Mouse (Mus musculus) liver, embryonic 15.5 days (tissue): Measurements from ENCODE around the gene Wdr76. TPM values are rescaled to one million over a fixed set of nuclear protein-coding genes. Genes with fewer than 3 reads are reported as not detected.
"Not testable (repeated sequence)": the region's sequence is repeated elsewhere in the genome, so short reads cannot be mapped to it uniquely, and the experiment has no call there.

Experiments
- ATAC-seq: fragments of 200-750 bp; cut with Nextera tagmentation; 2 replicates; pipeline ENCODE4 v1.8.0; 2017; ENCODE audit warnings: moderate number of reproducible peaks, mild to moderate bottlenecking, moderate library complexity; ENCODE audit not compliant: insufficient read depth
- H3K27ac ChIP-seq: fragments of 300-500 bp; sonication (generic); replicated peaks from 2 replicates; pipeline ENCODE4 v1.5.1; 2015; ENCODE audit warnings: mild to moderate bottlenecking, inconsistent platforms
- H3K27me3 ChIP-seq: fragments of 300-500 bp; sonication (generic); 2 replicates; pipeline ENCODE4 v1.6.1; 2015; ENCODE audit warnings: mild to moderate bottlenecking, inconsistent platforms
- H3K36me3 ChIP-seq: fragments of 300-500 bp; sonication (generic); replicated peaks from 2 replicates; pipeline ENCODE4 v1.6.1; 2015; ENCODE audit warnings: moderate library complexity, mild to moderate bottlenecking, inconsistent platforms
- H3K4me1 ChIP-seq: fragments of 300-500 bp; sonication (generic); replicated peaks from 2 replicates; pipeline ENCODE4 v1.6.1; 2015; ENCODE audit warnings: inconsistent platforms
- H3K4me2 ChIP-seq: fragments of 300-500 bp; sonication (generic); 2 replicates; pipeline ENCODE4 v1.6.1; 2015; ENCODE audit warnings: moderate library complexity, mild to moderate bottlenecking, inconsistent platforms
- H3K4me3 ChIP-seq: fragments of 300-500 bp; sonication (generic); replicated peaks from 2 replicates; pipeline ENCODE4 v1.5.1; 2015; ENCODE audit warnings: mild to moderate bottlenecking, inconsistent platforms
- H3K9ac ChIP-seq: fragments of 300-500 bp; sonication (generic); 2 replicates; pipeline ENCODE4 v1.6.1; 2015; ENCODE audit warnings: moderate library complexity, mild to moderate bottlenecking, inconsistent platforms
- H3K9me3 ChIP-seq: fragments of 300-500 bp; sonication (generic); replicated peaks from 2 replicates; pipeline ENCODE4 v1.6.1; 2016; ENCODE audit warnings: inconsistent platforms
- WGBS: fragments of 180-500 bp; shearing (Covaris S2); methylation state at CpG from one replicate; pipeline ENCODE4 v1.1.7; 2015; ENCODE audit warnings: mixed read lengths; ENCODE audit not compliant: insufficient replicate concordance; 5-methylcytosine and 5-hydroxymethylcytosine counted together
- polyA plus RNA-seq: library from polyadenylated mRNA; unstranded; fragments of >200 nt; fragmentation: Nextera tagmentation; extraction: Ambion mirVana; gene quantifications from 2 replicates; pipeline ENCODE4 v1.2.1, GENCODE M21; 2015

Gene Wdr76
- polyA plus RNA-seq, 1 experiment from 2014 or later: 8.0 TPM

- H3K4me1 ChIP-seq: no peaks in the 10 kb centered on the region
- peaks cover 82% of the 10 kb centered on the region for H3K36me3 ChIP-seq
- H3K9ac ChIP-seq: no peak overlapping the region
- WGBS: 72% methylated on average over 2 of the region's 2 CpGs
- H3K4me3 ChIP-seq: no peak overlapping the region
- no peak for ATAC-seq
- H3K27ac ChIP-seq: no peak overlapping the region
- H3K9me3 ChIP-seq: no peaks in the 10 kb centered on the region
- no peak overlapping the region for H3K4me2 ChIP-seq
- H3K27me3 ChIP-seq: no peaks in the 10 kb centered on the region
Measured at GRCm38 (mm10) chr2:121522006-121522405, 15.5 kb downstream of the Wdr76 start.

GRCm38 (mm10) chr2:121522830-121523229, 16.3 kb downstream of the Wdr76 start:
- H3K4me1 ChIP-seq: not testable (repeated sequence)

GRCm38 (mm10) chr2:121525056-121525455, 18.5 kb downstream of the Wdr76 start:
- H3K36me3 ChIP-seq: peaks cover 71% of the 10 kb centered on the region

More at GRCm38 (mm10) chr2:121522830-121523229, 16.3 kb downstream of the Wdr76 start:
- not testable (repeated sequence) for H3K9me3 ChIP-seq, H3K27me3 ChIP-seq, H3K9ac ChIP-seq, H3K4me2 ChIP-seq, ATAC-seq, H3K27ac ChIP-seq, H3K4me3 ChIP-seq
- WGBS: 74% methylated on average over 3 of the region's 3 CpGs
- peaks cover 76% of the 10 kb centered on the region for H3K36me3 ChIP-seq

GRCm38 (mm10) chr2:121544829-121545228, 38.3 kb downstream of the Wdr76 start:
- Histone ChIP-seq H3K9ac (no peak overlapping the region), H3K27me3 (no peaks in the 10 kb centered on the region), H3K4me3 (no peak overlapping the region), H3K4me2 (no peak overlapping the region), H3K36me3 (peaks cover 65% of the 10 kb centered on the region), H3K4me1 (no peaks in the 10 kb centered on the region), H3K27ac (no peak overlapping the region), H3K9me3 (no peaks in the 10 kb centered on the region)
- no peak for ATAC-seq
- 84% methylated on average over 3 of the region's 3 CpGs for WGBS

More at GRCm38 (mm10) chr2:121525056-121525455, 18.5 kb downstream of the Wdr76 start:
- 80% methylated on average over 2 of the region's 2 CpGs for WGBS
- Histone ChIP-seq H3K9me3 (no peaks in the 10 kb centered on the region), H3K9ac (no peak overlapping the region), H3K27me3 (no peaks in the 10 kb centered on the region), H3K4me2 (no peak overlapping the region), H3K27ac (no peak overlapping the region), H3K4me1 (no peaks in the 10 kb centered on the region), H3K4me3 (no peak overlapping the region)
- ATAC-seq: no peak

GRCm38 (mm10) chr2:121549630-121550029, 43.1 kb downstream of the Wdr76 start:
- 87% methylated on average over 6 of the region's 6 CpGs for WGBS
- no peak overlapping the region for H3K4me3 ChIP-seq
- H3K4me1 ChIP-seq: no peaks in the 10 kb centered on the region
- no peak overlapping the region for H3K27ac ChIP-seq
- no peak overlapping the region for H3K9ac ChIP-seq
- H3K9me3 ChIP-seq: no peaks in the 10 kb centered on the region
- no peaks in the 10 kb centered on the region for H3K27me3 ChIP-seq
- H3K4me2 ChIP-seq: no peak overlapping the region
- ATAC-seq: no peak
- peaks cover 29% of the 10 kb centered on the region for H3K36me3 ChIP-seq

GRCm38 (mm10) chr2:121551271-121551670, 44.7 kb downstream of the Wdr76 start:
- no peak overlapping the region for H3K27ac ChIP-seq
- no peak overlapping the region for H3K4me3 ChIP-seq
- H3K4me1 ChIP-seq: no peaks in the 10 kb centered on the region
- no peaks in the 10 kb centered on the region for H3K9me3 ChIP-seq
- WGBS: 76% methylated on average over 8 of the region's 8 CpGs
- no peak overlapping the region for H3K4me2 ChIP-seq
- peaks cover 15% of the 10 kb centered on the region for H3K36me3 ChIP-seq
- ATAC-seq: no peak
- no peak overlapping the region for H3K9ac ChIP-seq
- no peaks in the 10 kb centered on the region for H3K27me3 ChIP-seq

GRCm38 (mm10) chr2:121563117-121563516, 56.6 kb downstream of the Wdr76 start:
- WGBS: 19% methylated on average over 3 of the region's 3 CpGs
- no peaks in the 10 kb centered on the region for H3K36me3 ChIP-seq

GRCm38 (mm10) chr2:121565911-121566310, 59.4 kb downstream of the Wdr76 start:
- H3K9me3 ChIP-seq: no peaks in the 10 kb centered on the region
- ATAC-seq: no peak
- 53% methylated on average over 5 of the region's 5 CpGs for WGBS

More at GRCm38 (mm10) chr2:121563117-121563516, 56.6 kb downstream of the Wdr76 start:
- no peak overlapping the region for H3K27ac ChIP-seq
- peak; percentile 64; the same call in 1 of the 2 replicates for ATAC-seq
- H3K4me1 ChIP-seq: no peaks in the 10 kb centered on the region
- no peaks in the 10 kb centered on the region for H3K9me3 ChIP-seq
- H3K9ac ChIP-seq: no peak overlapping the region
- no peak overlapping the region for H3K4me2 ChIP-seq
- H3K4me3 ChIP-seq: no peak overlapping the region
- no peaks in the 10 kb centered on the region for H3K27me3 ChIP-seq

GRCm38 (mm10) chr2:121570049-121570448, 63.5 kb downstream of the Wdr76 start:
- ATAC-seq: no peak
- H3K4me3 ChIP-seq: no peak overlapping the region
- H3K9ac ChIP-seq: no peak overlapping the region
- H3K27ac ChIP-seq: no peak overlapping the region
- H3K27me3 ChIP-seq: no peaks in the 10 kb centered on the region
- H3K9me3 ChIP-seq: no peaks in the 10 kb centered on the region
- H3K4me1 ChIP-seq: no peaks in the 10 kb centered on the region
- WGBS: 49% methylated on average over 3 of the region's 3 CpGs
- no peaks in the 10 kb centered on the region for H3K36me3 ChIP-seq
- H3K4me2 ChIP-seq: no peak overlapping the region

More at GRCm38 (mm10) chr2:121565911-121566310, 59.4 kb downstream of the Wdr76 start:
- Histone ChIP-seq H3K9ac (no peak overlapping the region), H3K4me2 (no peak overlapping the region), H3K27ac (no peak overlapping the region), H3K4me1 (no peaks in the 10 kb centered on the region), H3K27me3 (no peaks in the 10 kb centered on the region), H3K36me3 (no peaks in the 10 kb centered on the region), H3K4me3 (no peak overlapping the region)

GRCm38 (mm10) chr2:121570999-121571655, 64.6 kb downstream of the Wdr76 start:
- Histone ChIP-seq H3K36me3 (no peaks in the 10 kb centered on the region), H3K4me1 (no peaks in the 10 kb centered on the region), H3K9me3 (no peaks in the 10 kb centered on the region), H3K4me3 (no peak overlapping the region), H3K9ac (no peak overlapping the region), H3K27me3 (no peaks in the 10 kb centered on the region), H3K27ac (no peak overlapping the region), H3K4me2 (no peak overlapping the region)
- 51% methylated on average over 8 of the region's 8 CpGs for WGBS
- no peak for ATAC-seq

- Histone ChIP-seq H3K9me3 (no peaks in the 10 kb centered on the region), H3K4me3 (no peak overlapping the region)
Measured at GRCm38 (mm10) chr2:121571780-121572179, 65.3 kb downstream of the Wdr76 start.

More at GRCm38 (mm10) chr2:121571780-121572179, 65.3 kb downstream of the Wdr76 start:
- 0 out of 2 replicates have a peak, but pooled peaks cover 3% of the 10 kb centered on the region for H3K4me1 ChIP-seq
- H3K27ac ChIP-seq: no peak overlapping the region
- 8% methylated on average over 7 of the region's 7 CpGs for WGBS
- no peaks in the 10 kb centered on the region for H3K36me3 ChIP-seq
- no peak for ATAC-seq
- H3K9ac ChIP-seq: no peak overlapping the region
- H3K4me2 ChIP-seq: no peak overlapping the region
- H3K27me3 ChIP-seq: no peaks in the 10 kb centered on the region
